Mouse (Mus musculus) limb, embryonic 12.5 days (tissue): ENCODE data around the gene F11r. TPM values are rescaled to one million over a fixed set of nuclear protein-coding genes. Genes with fewer than 3 reads are reported as not detected.

Experiments used
- ATAC-seq: fragments of 200-750 bp; cut with Nextera tagmentation; 2 replicates; pipeline ENCODE4 v1.8.0; 2017; ENCODE audit warnings: low read depth, moderate TSS enrichment; ENCODE audit not compliant: insufficient number of reproducible peaks, insufficient read depth, low FRiP score, low TSS enrichment
- H3K27ac ChIP-seq: fragments of 300-500 bp; sonication (generic); 2 replicates; pipeline ENCODE4 v1.5.1; 2016; ENCODE audit warnings: mild to moderate bottlenecking, moderate library complexity
- H3K27me3 ChIP-seq: fragments of 300-500 bp; sonication (generic); 2 replicates; pipeline ENCODE4 v1.6.1; 2016; ENCODE audit warnings: mild to moderate bottlenecking, moderate library complexity
- H3K36me3 ChIP-seq: fragments of 300-500 bp; sonication (generic); 2 replicates; pipeline ENCODE4 v1.6.1; 2016; ENCODE audit warnings: mild to moderate bottlenecking, moderate library complexity
- H3K4me1 ChIP-seq: fragments of 300-500 bp; sonication (generic); replicated peaks from 2 replicates; pipeline ENCODE4 v1.6.1; 2016
- H3K4me2 ChIP-seq: fragments of 300-500 bp; sonication (generic); 2 replicates; pipeline ENCODE4 v1.6.1; 2016; ENCODE audit warnings: mild to moderate bottlenecking, moderate library complexity
- H3K4me3 ChIP-seq: fragments of 300-500 bp; sonication (generic); replicated peaks from 2 replicates; pipeline ENCODE4 v1.5.1; 2016; ENCODE audit warnings: mild to moderate bottlenecking
- H3K9ac ChIP-seq: fragments of 300-500 bp; sonication (generic); replicated peaks from 2 replicates; pipeline ENCODE4 v1.6.1; 2016; ENCODE audit warnings: mild to moderate bottlenecking, moderate library complexity
- H3K9me3 ChIP-seq: fragments of 300-500 bp; sonication (generic); 2 replicates; pipeline ENCODE4 v1.6.1; 2016; ENCODE audit warnings: mild to moderate bottlenecking, moderate library complexity
- WGBS: fragments of 180-500 bp; shearing (Covaris S2); methylation state at CpG from one replicate; pipeline ENCODE4 v1.1.7; 2016; 5-methylcytosine and 5-hydroxymethylcytosine counted together
- polyA plus RNA-seq: library from polyadenylated mRNA; unstranded; fragments of >200 nt; fragmentation: Nextera tagmentation; extraction: Ambion mirVana; gene quantifications from 2 replicates; pipeline ENCODE4 v1.2.1, GENCODE M21; 2016

The F11r gene
- polyA plus RNA-seq, 1 experiment from 2014 or later = 32.9 TPM

DNA sequence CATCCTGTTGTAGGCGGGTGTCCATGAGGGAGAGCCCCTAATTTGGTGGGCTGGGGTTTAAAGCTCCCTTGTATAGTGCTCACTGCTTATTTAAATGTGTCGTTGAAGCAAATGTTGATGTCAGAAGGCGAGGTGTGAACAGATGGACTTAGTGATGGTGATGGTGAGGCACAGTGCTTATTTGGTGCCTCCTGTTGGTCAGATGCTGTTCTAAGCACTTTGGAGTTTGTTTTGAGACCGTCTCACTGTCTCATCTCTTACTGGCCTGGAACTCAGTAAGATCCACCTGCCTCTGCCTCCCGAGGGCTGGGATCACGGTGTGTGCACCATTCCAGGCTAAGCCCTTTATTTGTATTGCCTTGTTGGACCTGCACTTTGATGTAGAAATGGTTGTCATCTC, 17.6 kb downstream of the F11r start:
- Histone ChIP-seq H3K9me3 (no peaks in the 10 kb centered on the region), H3K27ac (no peak overlapping the region), H3K36me3 (no peaks in the 10 kb centered on the region), H3K9ac (no peak overlapping the region), H3K4me3 (no peak overlapping the region), H3K4me1 (peaks cover 4% of the 10 kb centered on the region), H3K4me2 (no peak overlapping the region), H3K27me3 (no peaks in the 10 kb centered on the region)
- 75% methylated on average over 6 of the region's 6 CpGs for WGBS
- no peak for ATAC-seq

DNA sequence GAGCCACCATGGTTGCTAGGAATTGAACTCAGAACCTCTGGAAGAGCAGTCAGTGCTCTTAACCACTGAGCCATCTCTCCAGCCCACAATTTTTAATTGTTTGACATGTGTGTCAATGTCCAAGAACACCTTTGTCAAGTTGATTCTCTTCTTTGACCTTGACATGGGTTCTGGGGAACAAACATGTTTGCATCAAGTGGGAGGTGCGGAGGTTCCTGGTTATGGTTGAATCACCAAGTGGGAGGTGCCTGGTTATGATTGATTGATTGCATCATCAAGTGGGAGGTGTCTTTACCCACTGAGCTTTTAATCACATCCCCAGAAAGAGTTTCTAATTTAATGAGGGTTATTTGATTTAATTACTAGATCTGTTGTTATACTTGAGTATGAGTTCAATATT, 20.2 kb downstream of the F11r start:
- no peak overlapping the region for H3K4me3 ChIP-seq
- H3K27ac ChIP-seq = no peak overlapping the region
- 97% methylated on average over 1 of the region's 1 CpGs for WGBS
- no peaks in the 10 kb centered on the region for H3K9me3 ChIP-seq
- H3K9ac ChIP-seq = no peak overlapping the region
- H3K4me2 ChIP-seq = no peak overlapping the region
- H3K27me3 ChIP-seq = no peaks in the 10 kb centered on the region
- peaks cover 6% of the 10 kb centered on the region; the same call in 1 of the 2 replicates for H3K36me3 ChIP-seq
- H3K4me1 ChIP-seq = peaks cover 7% of the 10 kb centered on the region
- no peak for ATAC-seq

DNA sequence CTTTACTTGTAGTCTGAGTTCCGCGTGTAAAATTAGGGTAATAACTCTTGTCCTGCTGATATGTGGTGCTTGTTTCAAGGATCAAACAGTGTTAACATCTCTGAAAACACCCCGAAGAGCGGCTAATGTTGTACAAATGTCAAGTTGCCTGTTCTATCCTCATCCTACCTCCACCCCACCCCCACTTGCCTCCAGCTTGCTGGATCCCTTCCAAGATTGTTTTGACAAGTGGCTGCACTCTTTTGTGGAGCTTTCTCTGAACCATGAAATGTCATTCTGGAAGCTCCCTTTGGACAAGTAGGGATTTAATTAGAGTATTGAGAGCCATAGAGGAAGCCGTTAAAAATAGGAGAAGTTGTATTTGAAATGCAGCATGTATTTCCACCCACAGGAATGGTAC, 22.5 kb downstream of the F11r start:
- ATAC-seq = no peak
- no peak overlapping the region for H3K9ac ChIP-seq
- H3K27me3 ChIP-seq = no peaks in the 10 kb centered on the region
- H3K4me3 ChIP-seq = no peak overlapping the region
- peaks cover 7% of the 10 kb centered on the region for H3K4me1 ChIP-seq
- peaks cover 6% of the 10 kb centered on the region; the same call in 1 of the 2 replicates for H3K36me3 ChIP-seq
- no peaks in the 10 kb centered on the region for H3K9me3 ChIP-seq
- 44% methylated on average over 5 of the region's 5 CpGs for WGBS
- no peak overlapping the region for H3K4me2 ChIP-seq
- H3K27ac ChIP-seq = no peak overlapping the region

DNA sequence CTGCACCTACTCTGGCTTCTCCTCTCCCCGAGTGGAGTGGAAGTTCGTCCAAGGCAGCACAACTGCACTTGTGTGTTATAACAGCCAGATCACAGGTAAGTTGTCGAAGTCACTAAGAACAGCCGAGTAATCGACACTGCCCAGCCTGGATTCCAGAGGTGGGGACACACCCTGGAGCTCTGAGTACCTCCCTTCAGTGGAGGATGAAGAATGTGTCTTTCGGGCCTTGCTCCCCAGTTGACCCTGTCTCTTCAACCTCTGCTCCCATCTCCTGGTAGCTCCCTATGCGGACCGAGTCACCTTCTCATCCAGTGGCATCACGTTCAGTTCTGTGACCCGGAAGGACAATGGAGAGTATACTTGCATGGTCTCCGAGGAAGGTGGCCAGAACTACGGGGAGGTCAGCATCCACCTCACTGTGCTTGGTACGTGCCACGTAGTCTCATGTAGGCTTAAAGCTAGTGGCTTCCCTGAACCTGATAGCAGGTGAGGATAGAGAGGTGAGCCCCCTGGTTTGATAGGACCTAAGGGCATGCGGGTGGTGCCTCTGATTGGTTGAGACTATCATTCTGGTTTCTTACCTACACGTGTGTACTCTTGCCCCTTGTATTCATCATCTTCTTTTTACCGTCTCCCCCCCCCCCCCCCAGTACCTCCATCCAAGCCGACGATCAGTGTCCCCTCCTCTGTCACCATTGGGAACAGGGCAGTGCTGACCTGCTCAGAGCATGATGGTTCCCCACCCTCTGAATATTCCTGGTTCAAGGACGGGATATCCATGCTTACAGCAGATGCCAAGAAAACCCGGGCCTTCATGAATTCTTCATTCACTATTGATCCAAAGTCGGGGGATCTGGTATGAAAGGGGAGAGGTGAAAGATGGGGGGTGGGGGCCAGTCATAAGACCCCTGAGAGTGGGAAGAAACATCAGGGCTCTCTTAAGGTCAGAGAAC, 23.5 kb downstream of the F11r start:
- H3K36me3 ChIP-seq = peaks cover 6% of the 10 kb centered on the region; the same call in 1 of the 2 replicates
- no peaks in the 10 kb centered on the region for H3K27me3 ChIP-seq
- H3K9ac ChIP-seq = no peak overlapping the region
- H3K4me3 ChIP-seq = no peak overlapping the region
- peaks cover 7% of the 10 kb centered on the region for H3K4me1 ChIP-seq
- H3K27ac ChIP-seq = no peak overlapping the region
- 92% methylated on average over 22 of the region's 22 CpGs for WGBS
- ATAC-seq = no peak
- H3K4me2 ChIP-seq = no peak overlapping the region
- no peaks in the 10 kb centered on the region for H3K9me3 ChIP-seq

DNA sequence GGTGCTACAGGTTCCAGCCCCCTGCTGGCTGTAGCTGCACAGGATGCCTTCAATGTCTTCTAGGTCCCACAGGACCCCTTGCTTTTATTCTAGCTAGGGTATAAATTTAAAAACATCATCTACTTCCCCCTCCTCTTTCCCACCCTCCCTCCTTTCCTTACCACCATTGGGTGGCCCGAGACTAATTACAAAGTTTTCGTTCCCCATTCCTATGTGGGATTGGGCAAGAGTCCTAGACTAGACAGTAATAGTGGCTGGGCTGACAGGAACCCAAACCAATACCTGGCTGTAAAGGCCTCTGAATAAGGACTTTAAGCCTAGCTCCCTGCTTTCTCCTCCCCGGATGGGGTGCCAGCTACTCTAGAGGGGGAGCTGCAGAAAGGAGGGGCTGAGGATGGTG, 25.8 kb downstream of the F11r start:
- Histone ChIP-seq H3K4me2 (no peak overlapping the region), H3K9ac (no peak overlapping the region), H3K9me3 (no peaks in the 10 kb centered on the region), H3K27ac (no peak overlapping the region), H3K27me3 (no peaks in the 10 kb centered on the region), H3K4me1 (peaks cover 7% of the 10 kb centered on the region), H3K4me3 (no peak overlapping the region), H3K36me3 (peaks cover 6% of the 10 kb centered on the region; the same call in 1 of the 2 replicates)
- no peak for ATAC-seq
- WGBS = 91% methylated on average over 3 of the region's 3 CpGs

DNA sequence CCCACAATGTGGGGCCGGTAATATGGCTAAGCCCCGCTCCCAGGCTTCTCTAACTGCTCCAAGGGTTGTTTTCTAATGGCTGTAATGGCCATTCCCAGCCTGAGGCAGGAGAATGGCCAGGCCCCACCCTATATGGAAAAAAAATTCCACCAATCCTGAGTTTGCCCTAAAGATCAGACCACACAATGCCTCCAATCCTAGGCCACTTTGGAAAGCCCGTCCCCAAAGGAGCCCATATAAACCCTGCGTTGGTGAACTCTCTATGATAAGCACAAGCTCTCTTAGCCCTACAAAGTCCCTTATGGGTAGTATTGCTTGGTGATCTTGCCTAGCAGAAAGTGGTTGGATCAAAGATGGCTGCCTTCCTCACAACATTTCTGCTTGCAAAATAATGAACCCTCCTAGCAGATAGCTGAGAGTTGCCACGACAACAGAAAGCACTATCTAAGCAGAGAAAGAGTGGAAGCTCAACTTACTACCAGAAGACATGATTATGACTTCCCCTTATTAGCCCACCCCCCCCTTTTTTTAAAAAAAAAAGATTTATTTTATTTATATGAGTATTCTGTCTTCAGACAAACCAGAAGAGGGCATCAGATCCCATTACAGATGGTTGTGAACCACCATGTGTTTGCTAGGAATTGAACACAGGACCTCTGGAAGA, 28.5 kb downstream of the F11r start:
- H3K27ac ChIP-seq = no peak overlapping the region
- no peaks in the 10 kb centered on the region for H3K9me3 ChIP-seq
- 88% methylated on average over 5 of the region's 5 CpGs for WGBS
- H3K4me2 ChIP-seq = no peak overlapping the region
- ATAC-seq = no peak
- 0 out of 2 replicates have a peak, but pooled peaks cover under 1% of the 10 kb centered on the region for H3K27me3 ChIP-seq
- no peaks in the 10 kb centered on the region for H3K4me1 ChIP-seq
- H3K9ac ChIP-seq = no peak overlapping the region
- no peak overlapping the region for H3K4me3 ChIP-seq
- peaks cover 6% of the 10 kb centered on the region; the same call in 1 of the 2 replicates for H3K36me3 ChIP-seq

DNA sequence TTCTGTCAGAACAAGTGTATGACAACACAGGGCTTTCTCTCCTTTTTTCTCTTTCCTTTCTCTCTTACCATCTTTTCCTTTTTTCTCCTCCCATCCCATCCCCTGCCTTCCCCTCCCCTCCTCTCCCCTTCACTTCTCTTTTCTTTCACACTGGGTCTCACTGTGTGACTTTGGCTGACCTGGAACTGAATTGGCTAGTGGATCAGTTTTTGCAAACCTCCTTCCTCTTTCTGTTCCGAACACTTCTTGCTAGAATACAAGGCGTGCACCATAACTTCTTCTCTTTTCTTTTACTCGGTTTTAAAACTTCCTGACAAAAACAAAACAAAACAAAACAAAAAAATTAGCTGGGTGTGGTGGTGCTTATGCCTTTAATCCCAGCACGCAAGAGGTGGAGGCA, 29.2 kb downstream of the F11r start:
- Histone ChIP-seq H3K9ac (no peak overlapping the region), H3K9me3 (no peaks in the 10 kb centered on the region), H3K4me2 (no peak overlapping the region), H3K36me3 (peaks cover 4% of the 10 kb centered on the region; the same call in 1 of the 2 replicates), H3K27me3 (0 out of 2 replicates have a peak, but pooled peaks cover 3% of the 10 kb centered on the region), H3K27ac (no peak overlapping the region), H3K4me3 (no peak overlapping the region), H3K4me1 (no peaks in the 10 kb centered on the region)
- no peak for ATAC-seq
- WGBS = 84% methylated on average over 4 of the region's 4 CpGs

DNA sequence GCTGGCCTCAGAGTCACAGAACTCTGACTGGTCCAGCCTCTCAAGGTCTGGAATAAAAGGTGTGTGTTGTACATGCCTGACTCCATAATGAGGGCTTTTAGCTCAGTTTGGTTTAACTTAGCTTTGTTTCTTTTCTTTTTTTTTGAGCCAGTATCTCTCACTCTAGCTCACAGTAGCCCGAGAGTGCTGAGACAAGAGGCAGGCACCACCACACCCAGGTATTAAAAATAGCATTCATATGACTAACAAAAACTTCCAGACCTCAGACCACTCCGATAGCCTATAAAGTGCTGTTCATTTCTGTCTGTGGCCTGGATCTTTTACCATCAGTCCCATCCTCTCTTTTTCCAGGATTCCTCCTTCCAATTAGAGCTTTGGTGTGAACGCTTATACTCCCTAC, 32.3 kb downstream of the F11r start:
- ATAC-seq = no peak
- H3K36me3 ChIP-seq = no peaks in the 10 kb centered on the region
- no peaks in the 10 kb centered on the region for H3K4me1 ChIP-seq
- no peaks in the 10 kb centered on the region for H3K9me3 ChIP-seq
- H3K4me3 ChIP-seq = no peak overlapping the region
- H3K27ac ChIP-seq = no peak overlapping the region
- no peak overlapping the region for H3K9ac ChIP-seq
- WGBS = 85% methylated on average over 3 of the region's 3 CpGs
- 0 out of 2 replicates have a peak, but pooled peaks cover 3% of the 10 kb centered on the region for H3K27me3 ChIP-seq
- H3K4me2 ChIP-seq = no peak overlapping the region

DNA sequence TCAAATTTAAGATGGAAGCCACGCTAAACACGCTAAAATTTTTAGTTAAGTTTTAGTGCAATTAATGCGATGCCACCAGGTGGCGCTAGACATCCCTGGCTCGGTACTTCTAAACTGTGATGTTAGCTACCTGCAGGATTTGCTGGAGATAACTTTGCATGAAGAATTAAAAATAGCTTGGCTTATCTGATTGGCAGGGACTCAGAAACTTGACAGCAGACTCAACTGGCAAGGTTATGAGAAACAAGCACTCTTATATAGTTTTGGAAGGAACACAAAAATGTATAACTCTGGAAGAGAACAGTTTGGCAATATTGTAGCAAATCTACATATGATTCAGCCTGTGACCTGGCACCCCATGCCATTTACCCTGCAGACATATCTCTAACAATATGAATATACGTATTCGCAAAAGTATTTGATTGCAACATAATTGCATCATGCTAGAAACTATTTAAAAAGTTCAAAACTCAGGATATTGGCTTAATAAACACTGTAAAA, 33.1 kb downstream of the F11r start:
- H3K4me1 ChIP-seq = no peaks in the 10 kb centered on the region
- 34% methylated on average over 7 of the region's 7 CpGs for WGBS
- H3K9me3 ChIP-seq = no peaks in the 10 kb centered on the region
- 0 out of 2 replicates have a peak, but pooled peaks cover 3% of the 10 kb centered on the region for H3K27me3 ChIP-seq
- no peak for ATAC-seq
- no peaks in the 10 kb centered on the region for H3K36me3 ChIP-seq
- no peak overlapping the region for H3K4me2 ChIP-seq
- H3K4me3 ChIP-seq = no peak overlapping the region
- no peak overlapping the region for H3K27ac ChIP-seq
- H3K9ac ChIP-seq = no peak overlapping the region

DNA sequence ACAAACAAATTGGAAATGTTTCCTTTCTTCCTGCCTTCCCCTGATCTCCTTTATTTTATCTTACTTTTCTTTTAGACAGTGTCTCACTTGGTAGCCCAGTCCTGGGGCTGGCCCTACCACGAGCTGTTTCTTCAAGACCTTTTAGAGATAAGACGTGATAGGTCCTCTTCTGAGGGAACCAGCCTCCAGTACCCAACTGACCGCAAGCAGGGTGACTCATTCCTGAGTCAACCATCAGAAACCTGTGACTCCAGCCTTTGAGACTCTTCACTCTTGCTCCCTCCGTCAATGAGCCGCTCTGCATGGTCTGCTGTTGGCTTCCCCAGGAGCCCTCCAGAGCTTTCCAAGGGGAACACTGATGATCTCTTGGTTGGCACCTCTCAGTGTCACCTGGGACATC, 33.6 kb downstream of the F11r start:
- H3K4me2 ChIP-seq = no peak overlapping the region
- H3K27ac ChIP-seq = no peak overlapping the region
- no peak overlapping the region for H3K4me3 ChIP-seq
- no peaks in the 10 kb centered on the region for H3K36me3 ChIP-seq
- no peaks in the 10 kb centered on the region for H3K9me3 ChIP-seq
- no peak for ATAC-seq
- WGBS = 88% methylated on average over 5 of the region's 5 CpGs
- H3K9ac ChIP-seq = no peak overlapping the region
- no peaks in the 10 kb centered on the region for H3K4me1 ChIP-seq
- H3K27me3 ChIP-seq = 0 out of 2 replicates have a peak, but pooled peaks cover 3% of the 10 kb centered on the region

DNA sequence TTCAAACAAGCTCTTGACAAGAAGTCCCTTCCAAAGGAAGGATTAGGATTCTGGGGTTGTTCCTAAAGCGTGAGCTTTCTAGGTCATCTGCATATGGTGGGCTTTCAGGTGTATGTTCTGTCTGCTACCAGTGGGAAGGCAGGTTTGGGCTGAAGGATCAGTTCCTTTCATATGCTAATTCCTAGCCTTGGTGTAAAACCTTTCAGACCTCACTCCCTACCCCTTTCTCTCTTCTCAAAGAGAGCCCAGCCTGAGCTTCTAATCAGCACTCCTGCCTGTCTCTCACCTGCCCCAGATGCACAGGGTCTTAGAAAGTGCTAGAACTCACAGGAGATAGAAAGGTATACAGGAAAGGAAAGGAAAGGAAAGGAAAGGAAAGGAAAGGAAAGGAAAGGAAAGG, 34.1 kb downstream of the F11r start:
- Histone ChIP-seq H3K9ac (no peak overlapping the region), H3K4me1 (no peaks in the 10 kb centered on the region), H3K4me3 (no peak overlapping the region), H3K36me3 (no peaks in the 10 kb centered on the region), H3K4me2 (no peak overlapping the region), H3K27me3 (0 out of 2 replicates have a peak, but pooled peaks cover 3% of the 10 kb centered on the region), H3K27ac (no peak overlapping the region), H3K9me3 (no peaks in the 10 kb centered on the region)
- 57% methylated on average over 1 of the region's 1 CpGs for WGBS
- no peak for ATAC-seq
